Mouse (Mus musculus): ENCODE data around the gene Nudt14.

Gene Nudt14

DNA sequence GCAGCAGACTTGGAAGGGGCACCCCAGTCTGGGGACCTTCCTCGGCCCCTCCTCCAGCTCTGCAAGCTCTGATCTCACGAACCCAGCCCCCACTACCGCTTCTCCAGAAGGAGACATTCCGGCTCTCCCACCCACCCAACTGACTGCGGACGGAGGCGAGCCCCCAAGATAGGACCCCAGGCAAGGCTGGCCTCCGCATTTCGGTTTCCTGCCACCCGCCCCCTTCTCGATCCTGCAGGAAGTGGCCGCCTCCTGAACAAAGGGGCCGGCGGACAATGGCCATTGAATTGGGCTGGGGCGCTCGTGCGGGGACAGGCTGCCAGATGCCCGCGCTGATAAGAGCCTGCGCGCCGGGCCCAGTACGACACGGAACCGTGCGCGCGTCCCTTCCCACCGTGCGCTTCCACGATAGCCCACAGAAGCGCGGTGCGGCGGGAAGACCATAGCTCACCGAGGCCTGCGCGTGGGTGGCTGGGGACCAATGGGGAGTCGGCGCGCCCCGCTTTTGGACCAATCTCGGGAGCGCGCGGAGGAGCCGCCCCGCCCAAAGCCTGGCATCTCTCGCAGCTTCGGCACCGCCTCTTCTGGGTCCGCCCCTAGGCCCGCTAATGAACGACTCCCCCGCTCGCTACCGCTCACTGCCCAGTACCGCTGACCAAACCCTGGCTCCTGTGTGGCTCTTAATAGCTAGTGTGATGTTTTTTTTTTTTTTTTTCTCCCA lies 8.3 kb upstream of the Nudt14 start:
- DNase-seq, result peak; percentile 89

GRCm38 (mm10) chr12:112947307-112947706 lies 5.4 kb upstream of the Nudt14 start:
- DNase-seq, result peak; percentile 71

- no peak for DNase-seq
These were observed 1.7 kb upstream of the Nudt14 start for GRCm38 (mm10) chr12:112943669-112944068.

- DNase-seq, result no peak
These were observed 658 bp downstream of the Nudt14 start for GRCm38 (mm10) chr12:112941156-112941775.

GRCm38 (mm10) chr12:112940710-112941109 lies 1.2 kb downstream of the Nudt14 start:
- no peak for DNase-seq

DNA sequence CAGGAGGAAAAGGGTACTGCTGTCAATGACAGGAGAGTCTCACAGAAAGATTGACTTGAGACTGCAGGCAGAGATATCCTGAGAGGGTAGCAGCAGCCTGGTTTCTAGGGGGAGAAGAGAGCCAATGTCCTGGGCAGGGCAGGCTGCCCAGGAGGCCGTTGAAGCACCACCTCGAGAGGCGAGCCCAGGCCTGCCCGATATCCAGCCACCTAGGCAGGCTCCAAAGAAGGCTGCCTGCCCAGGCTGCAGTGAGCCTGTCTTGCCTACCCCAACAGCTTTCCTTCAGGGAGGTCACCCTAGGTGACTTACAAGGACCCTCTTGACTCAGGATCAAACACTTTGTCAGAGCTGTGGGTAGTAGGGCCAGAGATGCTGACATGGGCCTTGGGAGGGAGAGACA lies 1.7 kb downstream of the Nudt14 start:
- DNase-seq, result no peak

DNA sequence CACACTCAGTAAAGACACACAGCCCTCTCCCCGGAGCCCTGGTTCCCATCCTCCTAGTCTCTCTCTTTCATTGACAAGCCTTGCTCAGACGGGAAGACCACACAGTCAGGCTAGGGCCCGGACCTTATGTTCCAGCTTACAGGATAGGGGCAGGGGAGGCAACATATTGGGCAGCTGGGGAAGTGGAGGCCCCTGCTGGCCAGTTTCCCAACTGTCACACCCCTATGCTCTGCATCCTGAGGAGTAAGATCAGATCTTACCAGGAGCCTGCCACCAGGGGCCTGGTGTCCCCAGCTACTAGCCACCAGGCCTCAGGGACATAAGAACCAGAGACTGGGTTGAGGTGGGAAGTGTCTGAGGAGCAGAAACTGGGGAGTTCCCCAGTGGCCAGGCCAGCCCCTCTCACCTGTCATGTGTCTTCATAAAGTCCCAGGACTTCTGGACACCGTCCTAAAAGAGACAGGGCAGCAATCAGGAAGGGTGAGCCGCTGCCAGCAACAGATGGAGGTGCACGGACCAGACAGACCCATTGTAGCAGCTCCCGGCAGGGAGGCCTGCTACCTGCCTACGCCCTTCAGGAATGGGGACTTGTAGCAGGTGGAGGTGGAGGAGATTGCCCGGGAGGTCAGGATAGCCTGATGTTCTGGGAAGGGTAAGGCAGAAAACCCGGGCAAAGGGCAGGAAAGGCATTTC lies 2.9 kb downstream of the Nudt14 start:
- peak; percentile 51 for DNase-seq

DNA sequence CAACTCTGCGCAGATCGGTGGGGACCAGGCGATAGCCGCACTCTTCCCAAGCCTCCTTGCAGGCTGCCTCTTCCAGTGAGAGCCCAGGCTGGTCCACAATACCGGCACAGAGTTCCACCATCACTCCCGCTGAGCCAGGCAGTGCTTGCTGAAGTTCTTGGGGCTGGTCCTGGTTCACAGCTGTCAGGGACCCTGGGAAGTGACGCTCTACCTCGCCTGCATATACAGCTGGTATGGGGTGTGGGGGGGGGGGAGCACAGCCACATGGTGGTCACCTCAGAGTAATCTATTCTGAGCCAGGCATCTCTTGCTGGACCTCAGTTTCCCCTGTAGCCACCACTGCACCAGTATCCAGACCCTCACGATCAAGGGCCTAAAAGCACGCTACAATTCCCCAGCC lies 3.6 kb downstream of the Nudt14 start:
- no peak for DNase-seq

DNA sequence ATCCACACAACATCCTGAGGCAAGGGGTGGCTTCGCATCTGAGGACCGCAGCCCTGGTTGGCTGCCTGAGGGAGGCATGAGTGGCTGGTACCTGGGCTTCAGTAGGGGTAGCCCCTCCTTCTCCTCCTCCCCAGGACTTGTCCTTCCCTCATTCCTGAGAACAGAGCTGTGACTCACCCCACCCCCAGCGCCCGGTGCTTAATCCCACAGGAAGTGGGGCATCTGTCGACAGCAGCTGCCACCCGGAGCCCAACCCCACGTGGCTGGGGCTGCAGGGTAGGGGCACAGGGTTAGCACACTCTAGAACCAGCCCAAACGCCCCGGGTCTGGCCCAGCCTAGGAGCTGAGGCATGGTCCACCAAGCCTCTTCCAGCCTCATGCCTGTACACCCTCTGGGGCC lies 4.0 kb downstream of the Nudt14 start:
- peak; percentile 51 for DNase-seq

GRCm38 (mm10) chr12:112932647-112933046 lies 9.3 kb downstream of the Nudt14 start:
- no peak for DNase-seq

GRCm38 (mm10) chr12:112929562-112930352 lies 12.2 kb downstream of the Nudt14 start, which contains the start of gene Jag2:
Gene Jag2 (minus strand): TSS chr12:112929776.
- DNase-seq, result peak; percentile 81

DNA sequence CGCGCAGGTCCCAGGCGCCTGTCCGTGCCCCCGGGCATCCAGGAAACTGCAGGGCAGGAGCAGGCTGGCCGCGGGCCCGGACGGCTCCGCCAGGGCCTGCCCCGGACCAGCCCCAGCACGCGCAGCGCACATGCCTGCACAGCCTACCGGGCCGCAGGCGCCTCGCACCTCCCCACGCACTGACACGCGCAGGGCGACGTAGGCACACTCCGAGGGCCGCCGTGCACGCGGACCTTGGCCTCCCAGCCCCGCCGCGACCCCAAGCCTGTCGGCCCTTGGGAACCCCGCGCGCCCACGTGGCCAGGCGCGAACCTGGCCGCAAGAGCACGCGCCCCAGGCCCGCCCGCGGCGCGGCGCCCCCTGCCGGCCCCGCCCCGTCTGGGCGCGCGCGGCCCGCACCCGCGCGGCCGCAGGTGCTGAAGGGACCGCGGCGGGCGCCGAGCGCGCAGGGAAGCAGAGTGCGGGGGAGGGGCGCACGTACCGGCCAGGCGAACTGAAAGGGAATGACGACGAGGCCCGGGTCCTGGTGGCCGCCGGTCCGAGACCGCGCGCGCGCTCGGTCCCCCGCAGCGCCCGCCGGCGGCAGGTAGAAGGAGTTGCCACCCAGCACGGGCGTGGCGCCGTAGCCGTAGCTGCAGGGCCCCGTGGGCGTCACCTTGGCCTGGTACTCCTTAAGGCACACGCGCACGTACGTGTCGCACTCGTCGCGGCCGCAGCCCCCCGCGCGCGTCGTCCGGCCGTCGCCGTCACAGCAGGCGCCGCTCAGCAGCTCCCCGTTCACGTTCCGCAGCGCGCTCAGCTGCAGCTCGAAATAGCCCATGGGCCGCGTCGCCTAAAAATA lies 13.3 kb downstream of the Nudt14 start:
- peak; percentile 66 for DNase-seq

- no peak for DNase-seq
These were observed 14.7 kb downstream of the Nudt14 start for GRCm38 (mm10) chr12:112927265-112927664.

- no peak for DNase-seq
These were observed 16.0 kb downstream of the Nudt14 start for GRCm38 (mm10) chr12:112925950-112926349.

- DNase-seq, result no peak
These were observed 19.4 kb downstream of the Nudt14 start for GRCm38 (mm10) chr12:112922541-112922940.

GRCm38 (mm10) chr12:112921518-112921917 lies 20.4 kb downstream of the Nudt14 start:
- DNase-seq, result no peak

DNA sequence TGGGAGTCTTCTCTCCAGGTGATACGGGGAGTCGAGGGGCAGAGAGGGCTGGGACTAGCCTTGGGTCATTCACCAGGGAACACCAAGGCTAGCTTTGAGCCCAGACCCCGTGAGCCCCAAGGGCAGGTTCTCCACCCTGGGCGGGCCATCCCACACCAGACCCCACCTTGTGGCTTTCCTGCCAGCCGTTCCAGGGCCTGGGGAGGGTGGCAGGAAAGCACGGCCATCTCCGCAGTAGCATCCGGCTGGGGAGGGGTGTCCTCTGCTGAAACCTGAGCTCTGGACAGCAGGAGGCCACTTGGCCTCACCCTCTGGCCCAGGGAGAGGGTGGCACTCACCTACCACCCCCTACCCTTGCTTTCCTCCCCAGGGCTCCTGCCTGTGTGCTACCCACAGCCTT lies 24.0 kb downstream of the Nudt14 start:
- DNase-seq, result no peak

DNA sequence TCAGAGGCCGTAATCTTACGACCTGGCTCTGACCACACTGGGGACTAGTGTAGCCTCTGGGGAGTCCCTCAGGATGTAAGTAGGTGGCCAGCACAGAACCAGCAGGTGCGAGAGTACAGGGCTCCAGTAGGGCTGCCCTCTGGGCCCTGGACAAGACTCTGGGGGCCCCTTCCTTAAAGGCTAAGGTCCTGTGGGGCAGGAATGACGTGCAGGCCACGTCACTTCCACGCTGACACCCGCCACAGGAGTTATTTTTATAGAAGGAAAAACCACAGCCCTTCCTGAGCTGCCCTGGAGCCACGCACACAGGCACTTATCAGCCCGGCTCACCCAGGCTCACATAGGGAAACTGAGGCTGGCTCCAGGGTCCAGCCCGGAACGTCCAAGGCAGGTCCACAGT lies 24.4 kb downstream of the Nudt14 start:
- DNase-seq, result no peak

DNA sequence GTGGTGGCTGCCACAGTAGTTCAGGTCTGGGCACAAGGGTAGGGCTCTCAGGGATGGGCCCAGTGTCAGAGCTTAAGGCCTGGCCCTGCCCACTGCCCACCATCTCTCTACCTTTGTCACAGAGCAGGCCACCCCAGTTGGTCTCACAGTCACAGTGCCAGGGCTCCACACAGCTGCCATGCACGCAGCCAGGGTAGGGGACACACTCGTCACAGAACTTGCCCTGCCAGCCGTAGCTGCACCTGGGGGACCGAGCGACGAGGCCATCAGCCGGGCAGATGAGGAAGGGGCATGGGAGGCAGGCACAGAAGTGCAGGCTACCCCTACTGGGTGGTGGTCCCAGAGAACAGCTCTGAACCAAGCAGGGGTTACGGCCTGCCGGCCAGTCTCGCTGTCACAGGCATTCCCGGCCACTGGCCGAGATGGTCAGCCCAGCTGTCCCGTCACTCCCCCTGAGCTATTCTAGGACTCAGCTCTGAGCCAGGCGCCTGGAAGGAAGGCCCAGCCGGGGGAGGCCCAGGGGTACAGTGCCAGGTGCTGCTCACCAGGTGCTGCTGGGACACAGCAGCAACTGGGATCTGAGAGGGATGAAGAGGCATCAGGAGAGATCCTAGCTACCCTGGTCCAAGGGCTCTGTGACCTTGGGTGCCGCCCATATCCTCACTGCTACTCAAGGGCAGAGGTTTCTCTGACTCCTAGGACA lies 25.1 kb downstream of the Nudt14 start:
- no peak for DNase-seq

GRCm38 (mm10) chr12:112915587-112915986 lies 26.3 kb downstream of the Nudt14 start:
- no peak for DNase-seq

DNA sequence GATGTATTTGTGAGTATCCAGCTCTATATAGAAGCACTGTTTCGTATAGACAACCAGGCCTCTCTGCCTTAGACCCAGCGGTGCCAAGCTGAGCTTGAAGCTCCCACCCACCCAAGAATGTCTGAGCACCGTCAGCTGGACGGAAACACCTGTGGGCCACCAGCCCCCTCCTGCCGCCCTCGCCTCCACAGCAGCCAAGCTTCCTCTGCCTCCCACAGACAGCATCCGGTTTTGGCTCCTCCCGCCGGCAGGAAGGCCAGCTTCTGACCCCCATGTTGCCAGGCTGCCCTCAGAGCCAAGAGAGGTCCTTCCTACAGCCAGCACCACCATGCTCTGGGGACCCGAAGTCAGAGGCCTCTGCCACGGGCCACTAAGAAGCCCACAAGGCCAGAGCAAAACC lies 27.4 kb downstream of the Nudt14 start:
- DNase-seq, result peak; percentile 59

Data from thymus, postnatal 4 days (tissue).